Mouse (Mus musculus) layer of hippocampus, postnatal 36 days (tissue): ENCODE measurements around the gene Olfr827. TPM values are rescaled to one million over a fixed set of nuclear protein-coding genes. Genes with fewer than 3 reads are reported as not detected.
A peak's percentile ranks its signal among the peaks of the same experiment; 100 is the strongest.

ENCODE experiments used
- DNase-seq, 2 experiments: peaks; one replicate each; pipeline ENCODE4 v3.0.0; 2022
- total RNA-seq, 2 experiments: library from RNA; stranded (reverse); gene quantifications; 2 replicates each; pipeline ENCODE4 v1.2.3; 2021

The Olfr827 gene
- total RNA-seq = not detected

- DNase-seq = no peak
These were observed at the start of gene Olfr827 for GRCm38 (mm10) chr10:130214303-130214702. Gene Olfr827 (minus strand): TSS chr10:130214403.

DNA sequence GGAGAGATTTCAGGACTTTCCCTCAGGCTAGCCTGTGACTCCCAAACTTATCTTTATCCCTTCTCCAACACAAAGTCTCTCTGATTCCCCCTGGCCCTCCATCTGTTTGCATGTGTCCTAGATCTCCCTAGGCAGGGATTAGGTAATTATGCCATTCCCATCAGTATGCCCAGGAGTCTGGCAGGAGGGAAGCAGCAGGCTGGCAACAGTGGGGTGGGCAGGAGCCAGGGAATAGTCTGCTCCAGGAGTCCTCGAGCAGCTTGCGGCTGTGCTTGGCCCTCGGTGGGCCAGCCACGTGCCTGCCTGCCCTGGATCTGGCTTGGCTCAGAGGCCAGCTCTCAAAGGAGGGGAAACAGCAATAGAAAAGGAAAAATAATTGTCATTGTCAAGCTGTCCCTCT lies 49.0 kb upstream of the Olfr827 start:
- DNase-seq = peak; percentile 31 to 51

DNA sequence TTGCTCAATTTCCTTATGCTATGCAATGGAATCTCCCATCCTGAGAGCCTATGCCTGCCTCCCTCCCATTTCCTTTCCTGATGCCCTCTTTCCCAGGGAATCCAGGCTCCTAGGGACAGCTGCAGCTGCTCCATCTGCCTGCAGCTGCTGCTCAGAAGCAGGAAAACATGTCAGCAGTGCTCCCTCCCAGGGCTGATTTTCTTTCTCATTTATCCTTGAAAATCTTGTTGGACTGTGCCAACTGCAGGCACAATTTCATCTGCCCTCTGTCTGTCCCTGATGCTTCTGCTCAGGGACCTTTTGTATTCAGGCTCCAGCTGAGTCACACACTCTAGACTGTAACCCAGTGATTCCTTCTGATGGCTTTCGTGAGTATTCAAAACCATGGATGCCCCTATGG lies 45.3 kb upstream of the Olfr827 start:
- DNase-seq = no peak

- peak; percentile 32 to 45 for DNase-seq
These were observed 30.1 kb upstream of the Olfr827 start for GRCm38 (mm10) chr10:130244271-130244670.

GRCm38 (mm10) chr10:130238318-130239209 lies 24.4 kb upstream of the Olfr827 start:
- no peak for DNase-seq

- no peak for DNase-seq
These were observed 20.4 kb upstream of the Olfr827 start for GRCm38 (mm10) chr10:130234576-130234975.

DNA sequence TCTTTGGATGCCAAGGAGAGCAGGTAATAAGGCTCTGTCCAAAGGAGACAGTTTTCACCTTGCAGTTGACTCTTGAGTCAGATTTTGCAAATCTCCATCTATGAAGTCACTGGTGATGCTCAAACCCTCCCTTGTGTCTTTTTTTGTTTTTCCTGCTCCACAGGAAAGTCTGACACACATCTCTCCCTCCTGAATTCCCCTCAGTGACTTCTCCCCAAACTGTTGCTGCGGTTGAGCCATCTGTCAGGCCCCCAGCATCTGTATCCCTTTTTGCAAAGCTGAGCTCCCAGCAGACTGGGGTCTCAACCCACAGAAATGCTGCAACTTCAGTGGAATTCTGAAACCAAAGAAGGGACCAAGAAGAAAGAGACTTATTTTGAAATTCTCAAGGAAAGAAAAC lies 17.9 kb upstream of the Olfr827 start:
- DNase-seq = no peak

- no peak for DNase-seq
These were observed 15.4 kb upstream of the Olfr827 start for GRCm38 (mm10) chr10:130229584-130229983.

DNA sequence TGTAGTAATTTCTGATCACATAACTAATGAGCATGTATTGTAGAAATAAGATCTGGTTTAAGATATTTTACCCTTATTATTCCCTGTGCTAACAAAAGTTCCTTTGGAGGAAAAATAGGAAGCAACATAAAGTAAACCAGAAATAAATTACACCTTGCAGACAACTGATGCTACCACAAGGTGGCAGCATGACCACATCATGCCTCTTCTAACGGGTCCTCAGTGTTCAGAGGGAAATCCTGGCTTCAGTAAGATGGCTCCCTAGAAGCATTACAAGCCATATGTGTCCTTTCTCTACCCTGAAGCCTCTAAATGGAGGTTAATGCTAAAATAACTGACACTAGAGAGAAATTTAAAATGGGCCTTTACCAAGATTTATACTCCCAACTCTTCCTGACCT lies 14.0 kb upstream of the Olfr827 start:
- DNase-seq = peak; percentile 27 to 38

DNA sequence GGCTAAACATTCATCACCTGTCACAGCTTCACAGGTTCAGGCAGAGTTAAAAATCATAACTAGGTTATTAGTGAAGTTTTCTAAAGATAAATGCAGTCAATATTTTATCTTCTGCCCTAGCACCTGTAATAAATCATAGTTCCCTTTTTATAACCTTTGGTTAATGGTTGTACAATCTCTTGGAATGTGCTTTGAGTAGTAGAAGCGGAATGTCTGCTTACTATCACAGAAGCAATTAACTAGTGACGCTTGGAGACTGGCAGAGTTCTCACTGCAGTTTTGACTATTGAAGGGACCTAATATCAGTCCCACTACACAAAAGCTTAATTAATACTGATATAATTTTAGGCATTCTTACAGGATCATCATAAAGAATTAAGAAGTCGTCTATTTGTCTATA lies 10.8 kb upstream of the Olfr827 start:
- DNase-seq = no peak

- no peak for DNase-seq
These were observed 30.1 kb downstream of the Olfr827 start, which contains the start of gene Olfr826 for GRCm38 (mm10) chr10:130184086-130184485. Gene Olfr826 (minus strand): TSS chr10:130184186.

DNA sequence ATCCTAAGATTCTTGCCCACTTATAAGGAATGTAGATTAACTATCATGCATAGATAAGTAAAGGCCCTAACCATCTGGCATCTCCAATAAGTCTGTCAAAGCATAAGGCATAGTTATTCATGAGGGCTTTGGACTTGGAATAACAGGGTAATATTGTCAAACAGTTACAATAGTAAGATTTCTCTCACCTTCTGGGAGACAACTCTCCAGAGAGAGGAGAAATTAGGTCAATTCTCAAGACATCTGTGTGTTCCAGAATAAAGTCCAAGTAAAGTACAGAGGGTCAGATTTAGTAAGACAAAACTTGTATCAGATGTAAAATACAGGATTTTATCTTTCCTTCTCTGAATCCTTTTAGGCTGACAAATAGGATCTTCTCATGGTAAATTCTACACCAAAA lies 47.5 kb downstream of the Olfr827 start, which contains the start of gene Olfr825:
Gene Olfr825, minus strand, starts transcription at position 101 of the 400 bp plus-strand sequence.
- no peak for DNase-seq

- DNase-seq = no peak
These were observed 49.0 kb downstream of the Olfr827 start for GRCm38 (mm10) chr10:130165196-130165595.

Other genes with a start within 250 kb of the Olfr827 start
- gene Olfr819, start 247.1 kb downstream of the Olfr827 start, total RNA-seq = not detected
- gene Olfr247, start 238.3 kb downstream of the Olfr827 start, total RNA-seq = not detected
- gene Gm10310, start 229.3 kb downstream of the Olfr827 start, total RNA-seq = not detected
- gene Olfr820, start 201.8 kb downstream of the Olfr827 start, total RNA-seq = not detected
- not detected for gene Olfr821, start 184.1 kb downstream of the Olfr827 start, total RNA-seq
- not detected for gene Olfr822, start 143.2 kb downstream of the Olfr827 start, total RNA-seq
- gene Olfr823, start 99.0 kb downstream of the Olfr827 start, total RNA-seq = not detected
- gene Olfr824, start 84.4 kb downstream of the Olfr827 start, total RNA-seq = not detected
- gene Olfr825, start 47.6 kb downstream of the Olfr827 start, total RNA-seq = not detected
- gene Olfr826, start 30.2 kb downstream of the Olfr827 start, total RNA-seq = not detected
- gene Neurod4, start 65.8 kb upstream of the Olfr827 start, total RNA-seq = under 1 TPM; 0.17 to 0.18 TPM
- 1 to 10 TPM in 1 of 2 experiments, under 1 TPM in 1; 0.82 to 1.3 TPM for gene Tespa1, start 108.5 kb upstream of the Olfr827 start, total RNA-seq
- gene Vmn2r84, start 179.9 kb upstream of the Olfr827 start, total RNA-seq = under 1 TPM; 0.12 to 0.20 TPM
- under 1 TPM; 0.32 to 0.48 TPM for gene Vmn2r85, start 215.3 kb upstream of the Olfr827 start, total RNA-seq
- under 1 TPM; 0.17 to 0.25 TPM for gene Vmn2r86, start 241.6 kb upstream of the Olfr827 start, total RNA-seq